Mouse (Mus musculus) kidney, adult 2 months (tissue): ENCODE results near the gene H2al1a. TPM values are rescaled to one million over a fixed set of nuclear protein-coding genes. Genes with fewer than 3 reads are reported as not detected.
"Not testable (repeated sequence)": the region's sequence is repeated elsewhere in the genome, so short reads cannot be mapped to it uniquely, and the experiment has no call there.

Source experiments
- DNase-seq: peaks from one replicate; pipeline ENCODE4 v3.0.0; 2021
- H3K27ac ChIP-seq: fragments of 200-500 bp; 2 replicates; pipeline ENCODE4 v1.5.1; 2012; ENCODE audit warnings: low read depth, low read length, control low read depth, inconsistent platforms; ENCODE audit not compliant: insufficient read depth
- H3K27me3 ChIP-seq: fragments of 200-500 bp; replicated peaks from 2 replicates; pipeline ENCODE4 v1.6.1; 2012; ENCODE audit warnings: mild to moderate bottlenecking, moderate library complexity, low read length, inconsistent platforms; ENCODE audit not compliant: control insufficient read depth, insufficient read depth
- H3K36me3 ChIP-seq: fragments of 200-500 bp; 2 replicates; pipeline ENCODE4 v1.6.1; 2012; ENCODE audit warnings: mild to moderate bottlenecking, moderate library complexity, low read length, inconsistent platforms; ENCODE audit not compliant: control insufficient read depth, insufficient read depth
- H3K4me1 ChIP-seq: fragments of 200-500 bp; 2 replicates; pipeline ENCODE4 v1.6.1; 2011; ENCODE audit warnings: low read length; ENCODE audit not compliant: control insufficient read depth, insufficient read depth
- H3K4me3 ChIP-seq: fragments of 200-500 bp; 2 replicates; pipeline ENCODE4 v1.5.1; 2011; ENCODE audit warnings: mild to moderate bottlenecking, low read depth, low read length, control low read depth; ENCODE audit not compliant: insufficient read depth
- CTCF ChIP-seq: fragments of 200-500 bp; conservative IDR thresholded peaks from 2 replicates; pipeline ENCODE4 v1.5.1; 2011; ENCODE audit warnings: low read depth, mild to moderate bottlenecking, control low read depth, low read length, moderate library complexity, mixed read lengths; ENCODE audit not compliant: insufficient read depth, insufficient read length
- POLR2A ChIP-seq: fragments of 200-500 bp; IDR thresholded peaks from one replicate; pipeline ENCODE4 v1.6.1; 2011; ENCODE audit warnings: low read depth, low read length, control low read depth
- WGBS: fragments of 180-500 bp; shearing (Covaris S2); methylation state at CpG from one replicate; pipeline ENCODE4 v1.1.7; 2018; 5-methylcytosine and 5-hydroxymethylcytosine counted together
- polyA plus RNA-seq: library from polyadenylated mRNA; depleted of rRNA; stranded (reverse); fragments of >200 nt; gene quantifications from 2 replicates; pipeline ENCODE4 v1.2.3, GENCODE M21; 2012; rRNA removed

H2al1a gene
- polyA plus RNA-seq, result not detected in 2 replicates

DNA sequence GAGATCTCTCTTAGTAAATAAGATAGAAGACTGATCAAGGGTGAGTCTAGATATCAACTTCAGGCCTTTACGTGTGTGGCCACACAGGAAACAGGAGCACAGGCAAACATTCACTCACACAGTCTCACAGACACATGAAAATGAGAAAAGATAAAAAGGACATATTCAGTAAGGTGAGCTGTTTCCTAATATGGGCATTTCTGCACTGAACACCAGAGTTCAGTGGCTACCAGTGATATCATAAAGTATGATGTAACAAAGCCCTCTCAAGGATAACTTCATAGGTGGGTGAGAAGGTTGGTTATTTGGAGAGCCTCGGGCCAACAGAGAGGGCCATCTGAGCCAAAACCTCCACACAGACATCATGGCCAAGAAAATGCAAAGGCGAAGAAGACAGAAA lies at the start of gene H2al1a:
TSS of gene H2al1a (plus strand) at position 301 of the 400 bp plus-strand sequence.
- DNase-seq, H3K27ac ChIP-seq, H3K27me3 ChIP-seq, H3K4me3 ChIP-seq, H3K4me1 ChIP-seq, H3K36me3 ChIP-seq: not testable (repeated sequence)
- WGBS, result no CpG with 5 or more reads among the region's 3 CpGs

- no peaks in the 10 kb centered on the region for H3K4me1 ChIP-seq
- WGBS, result 39% methylated on average over 12 of the region's 12 CpGs
- H3K36me3 ChIP-seq, result no peaks in the 10 kb centered on the region
- H3K4me3 ChIP-seq, result no peak overlapping the region
- DNase-seq, result no peak
- no peak for TF ChIP-seq CTCF
- no peak for TF ChIP-seq POLR2A
- no peak overlapping the region for H3K27ac ChIP-seq
- H3K27me3 ChIP-seq, result no peaks in the 10 kb centered on the region
Observed at GRCm38 (mm10) chrX:11250155-11250554, 48.9 kb upstream of the H2al1a start.

DNA sequence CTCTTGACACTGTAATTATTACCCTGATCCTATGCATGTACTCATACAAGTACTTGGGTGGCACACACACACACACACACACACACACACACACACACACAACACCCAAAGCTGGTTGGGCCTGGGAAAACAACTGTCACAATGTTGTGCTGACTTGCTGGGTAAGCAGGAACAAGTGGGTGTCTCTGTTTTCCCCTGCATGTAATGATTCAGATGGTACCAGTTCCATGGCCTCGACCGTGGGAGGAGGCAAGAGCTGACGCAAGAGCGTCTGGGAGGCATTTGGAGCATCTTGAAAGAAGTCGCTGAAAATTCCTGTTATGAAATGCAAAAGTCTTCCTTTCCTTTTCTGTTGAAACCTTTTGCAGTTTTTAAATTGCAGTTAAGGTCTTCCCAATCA lies 45.0 kb upstream of the H2al1a start:
- no peak for DNase-seq
- no peaks in the 10 kb centered on the region for H3K27me3 ChIP-seq

GRCm38 (mm10) chrX:11254521-11255207 lies 44.4 kb upstream of the H2al1a start:
- TF ChIP-seq CTCF (no peak), POLR2A (no peak)
- Histone ChIP-seq H3K4me3 (no peak overlapping the region), H3K36me3 (no peaks in the 10 kb centered on the region), H3K4me1 (no peaks in the 10 kb centered on the region), H3K27ac (no peak overlapping the region; the same call in 1 of the 2 replicates), H3K27me3 (no peaks in the 10 kb centered on the region)
- DNase-seq, result peak; percentile 6
- WGBS, result 56% methylated on average over 11 of the region's 11 CpGs

More for the DNA sequence above, 45.0 kb upstream of the H2al1a start:
- TF ChIP-seq CTCF (no peak), POLR2A (no peak)
- WGBS, result 36% methylated on average over 5 of the region's 5 CpGs
- Histone ChIP-seq H3K36me3 (no peaks in the 10 kb centered on the region), H3K27ac (peak overlapping the region; percentile 60), H3K4me1 (no peaks in the 10 kb centered on the region), H3K4me3 (no peak overlapping the region)

- Histone ChIP-seq H3K4me3 (no peak overlapping the region), H3K36me3 (no peaks in the 10 kb centered on the region), H3K27ac (no peak overlapping the region), H3K4me1 (no peaks in the 10 kb centered on the region), H3K27me3 (no peaks in the 10 kb centered on the region)
- TF ChIP-seq POLR2A (no peak), CTCF (no peak)
- no peak for DNase-seq
- WGBS, result 52% methylated on average over 8 of the region's 8 CpGs
Observed at GRCm38 (mm10) chrX:11255564-11256360, 43.3 kb upstream of the H2al1a start.

GRCm38 (mm10) chrX:11264918-11265317 lies 34.1 kb upstream of the H2al1a start:
- H3K4me3 ChIP-seq, result no peak overlapping the region
- 74% methylated on average over 8 of the region's 8 CpGs for WGBS
- H3K27me3 ChIP-seq, result no peaks in the 10 kb centered on the region
- no peak for DNase-seq
- TF ChIP-seq CTCF (no peak), POLR2A (no peak)
- no peaks in the 10 kb centered on the region for H3K4me1 ChIP-seq
- H3K27ac ChIP-seq, result no peak overlapping the region
- no peaks in the 10 kb centered on the region for H3K36me3 ChIP-seq

GRCm38 (mm10) chrX:11267791-11268190 lies 31.3 kb upstream of the H2al1a start:
- Histone ChIP-seq H3K27ac (no peak overlapping the region), H3K27me3 (no peaks in the 10 kb centered on the region), H3K36me3 (no peaks in the 10 kb centered on the region), H3K4me1 (no peaks in the 10 kb centered on the region), H3K4me3 (no peak overlapping the region)
- TF ChIP-seq POLR2A, result no peak
- no peak for TF ChIP-seq CTCF
- 45% methylated on average over 7 of the region's 7 CpGs for WGBS
- peak; percentile 43 for DNase-seq
